Mouse (Mus musculus): Measurements from ENCODE around the gene Hgfac. TPM values are rescaled to one million over a fixed set of nuclear protein-coding genes. Genes with fewer than 3 reads are reported as not detected.

Hgfac gene
- polyA plus RNA-seq (2014; fragmentation: Nextera tagmentation; extraction: Ambion mirVana): 0.72 TPM in 1 of 2 replicates, not detected in the other

DNA sequence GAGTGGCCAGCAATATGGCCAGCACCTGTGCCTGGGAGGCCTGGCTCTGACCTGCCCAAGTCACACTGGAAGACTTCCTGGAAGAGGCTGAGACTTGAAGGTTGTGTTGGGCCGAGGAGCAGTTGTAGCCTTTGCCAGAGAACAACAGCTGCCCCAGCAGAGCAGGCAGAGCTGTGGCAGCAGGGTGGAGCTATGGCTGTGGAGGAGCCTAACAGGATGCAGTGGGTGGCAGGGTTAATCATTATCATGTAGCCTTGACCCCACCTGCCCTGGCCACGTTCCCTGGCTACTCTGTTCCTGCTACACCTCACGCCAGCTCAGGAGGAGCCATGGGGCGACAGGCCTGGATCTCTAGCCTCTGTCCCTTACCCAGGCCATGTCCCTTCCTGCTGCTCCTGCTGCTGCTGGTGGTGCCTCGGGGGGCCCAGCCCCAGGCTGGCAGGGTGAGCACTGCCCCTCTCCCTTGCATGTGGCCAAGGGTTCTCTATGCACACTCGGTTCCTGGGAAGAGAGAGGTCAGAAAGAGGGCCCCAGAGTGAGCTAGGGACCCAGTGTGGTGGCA, at the start of gene Hgfac:
TSS of gene Hgfac (plus strand) at position 242 of the 562 bp plus-strand sequence.
- H3K4me1 ChIP-seq (ENCODE audit: control insufficient read depth, insufficient read depth, low read length): no peaks in the 10 kb centered on the region
- no peak within 1 kb of the TSS for H3K27ac ChIP-seq (ENCODE audit: low read depth, low read length)
- 69% methylated on average over 6 of the region's 6 CpGs for WGBS
- no peaks in the 10 kb centered on the region for H3K9me3 ChIP-seq (replicated peaks; ENCODE audit: control insufficient read depth, low read length)
- DNase-seq (ENCODE audit: low spot score): no peak
- H3K27me3 ChIP-seq (replicated peaks; ENCODE audit: control insufficient read depth, insufficient read depth, low read length): no peaks in the 10 kb centered on the region
- H3K36me3 ChIP-seq (ENCODE audit: control insufficient read depth, insufficient read depth, low read length): no peaks in the 10 kb centered on the region
- ATAC-seq: no peak
- H3K4me2 ChIP-seq (ENCODE audit: low read length): no peak within 1 kb of the TSS
- H3K4me3 ChIP-seq (ENCODE audit: low read depth, low read length): no peak within 1 kb of the TSS
- H3K9ac ChIP-seq (ENCODE audit: low read length): no peak within 1 kb of the TSS

DNA sequence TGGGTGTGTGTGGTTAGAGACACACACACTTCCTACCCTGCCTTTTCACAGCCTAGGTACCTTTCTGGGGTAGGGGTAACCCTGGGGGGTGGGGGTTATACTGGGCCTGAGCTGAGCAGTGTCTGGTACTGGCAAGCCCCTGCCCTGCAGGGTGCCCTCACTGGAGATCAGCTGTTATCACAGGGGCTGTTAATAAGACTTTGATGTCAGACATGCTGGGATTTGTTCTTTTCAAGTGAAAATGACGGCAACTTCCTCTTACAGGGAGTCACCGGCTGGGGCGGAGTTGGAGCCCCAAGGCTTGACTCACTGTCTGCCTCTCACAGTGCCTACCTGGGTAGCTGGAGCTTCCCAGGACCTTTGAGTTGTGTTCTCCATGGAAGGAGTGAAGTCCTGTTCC, 42.6 kb upstream of the Hgfac start:
- no peak overlapping the region for H3K4me3 ChIP-seq (ENCODE audit: low read depth, low read length)
- peaks cover 7% of the 10 kb centered on the region; the same call in 1 of the 2 replicates for H3K36me3 ChIP-seq (ENCODE audit: control insufficient read depth, insufficient read depth, low read length)
- H3K4me2 ChIP-seq (ENCODE audit: low read length): no peak overlapping the region
- DNase-seq (ENCODE audit: low spot score) (no peak), ATAC-seq (no peak)
- H3K4me1 ChIP-seq (ENCODE audit: control insufficient read depth, insufficient read depth, low read length): 0 out of 2 replicates have a peak, but pooled peaks cover 2% of the 10 kb centered on the region
- H3K9me3 ChIP-seq (replicated peaks; ENCODE audit: control insufficient read depth, low read length): no peaks in the 10 kb centered on the region
- no peaks in the 10 kb centered on the region for H3K27me3 ChIP-seq (replicated peaks; ENCODE audit: control insufficient read depth, insufficient read depth, low read length)
- WGBS: 66% methylated on average over 3 of the region's 3 CpGs
- no peak overlapping the region for H3K9ac ChIP-seq (ENCODE audit: low read length)
- H3K27ac ChIP-seq (ENCODE audit: low read depth, low read length): no peak overlapping the region

DNA sequence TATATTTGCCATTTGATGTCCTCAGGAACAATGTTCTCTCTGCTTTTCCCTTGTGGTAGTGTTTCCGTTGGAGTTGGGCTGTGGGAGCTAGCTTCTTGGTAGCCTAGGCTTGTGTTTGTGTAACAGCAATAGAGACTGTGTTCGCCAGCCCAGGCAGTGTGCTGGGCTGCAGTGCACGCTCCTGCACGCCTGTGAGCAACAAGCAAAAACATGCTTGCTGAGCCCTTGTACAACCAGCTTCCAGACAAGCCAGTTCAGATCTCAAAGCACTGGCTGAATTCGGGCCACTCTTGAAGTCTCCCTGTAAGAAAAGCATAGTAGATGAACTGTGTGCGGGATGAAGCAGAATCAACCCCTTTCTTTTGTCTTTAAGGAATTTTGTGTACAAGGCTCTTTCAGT, 42.0 kb upstream of the Hgfac start:
- H3K27me3 ChIP-seq (replicated peaks; ENCODE audit: control insufficient read depth, insufficient read depth, low read length): no peaks in the 10 kb centered on the region
- H3K4me2 ChIP-seq (ENCODE audit: low read length): no peak overlapping the region
- H3K4me1 ChIP-seq (ENCODE audit: control insufficient read depth, insufficient read depth, low read length): 0 out of 2 replicates have a peak, but pooled peaks cover 2% of the 10 kb centered on the region
- H3K9ac ChIP-seq (ENCODE audit: low read length): no peak overlapping the region
- DNase-seq (ENCODE audit: low spot score) (no peak), ATAC-seq (no peak)
- H3K27ac ChIP-seq (ENCODE audit: low read depth, low read length): no peak overlapping the region
- H3K4me3 ChIP-seq (ENCODE audit: low read depth, low read length): no peak overlapping the region
- WGBS: 82% methylated on average over 6 of the region's 6 CpGs
- peaks cover 7% of the 10 kb centered on the region; the same call in 1 of the 2 replicates for H3K36me3 ChIP-seq (ENCODE audit: control insufficient read depth, insufficient read depth, low read length)
- H3K9me3 ChIP-seq (replicated peaks; ENCODE audit: control insufficient read depth, low read length): no peaks in the 10 kb centered on the region

DNA sequence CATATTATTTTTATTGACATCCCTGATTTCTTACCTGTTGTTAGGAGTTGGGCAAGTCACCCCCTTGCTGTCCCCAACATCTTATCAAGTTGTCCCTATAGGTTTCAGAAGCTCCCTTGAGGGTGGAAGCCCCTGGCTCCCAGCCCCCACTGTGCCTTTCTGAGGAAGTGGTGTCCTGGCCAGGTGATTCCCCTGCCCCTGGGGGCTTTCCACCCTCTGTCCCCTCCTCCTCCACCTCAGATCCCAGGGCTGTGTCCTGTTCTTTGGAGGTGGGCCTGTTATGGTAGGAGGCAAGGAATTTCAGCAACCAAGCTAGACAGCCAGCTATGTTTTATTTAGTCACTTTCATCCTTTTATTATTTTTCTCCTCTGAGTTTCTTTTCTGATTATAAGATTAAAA, 41.0 kb upstream of the Hgfac start:
- DNase-seq (ENCODE audit: low spot score) (no peak), ATAC-seq (no peak)
- H3K4me3 ChIP-seq (ENCODE audit: low read depth, low read length): no peak overlapping the region
- H3K9ac ChIP-seq (ENCODE audit: low read length): no peak overlapping the region
- H3K9me3 ChIP-seq (replicated peaks; ENCODE audit: control insufficient read depth, low read length): no peaks in the 10 kb centered on the region
- peaks cover 6% of the 10 kb centered on the region; the same call in 1 of the 2 replicates for H3K36me3 ChIP-seq (ENCODE audit: control insufficient read depth, insufficient read depth, low read length)
- no peak overlapping the region for H3K27ac ChIP-seq (ENCODE audit: low read depth, low read length)
- no peak overlapping the region for H3K4me2 ChIP-seq (ENCODE audit: low read length)
- H3K27me3 ChIP-seq (replicated peaks; ENCODE audit: control insufficient read depth, insufficient read depth, low read length): no peaks in the 10 kb centered on the region
- 0 out of 2 replicates have a peak, but pooled peaks cover 2% of the 10 kb centered on the region for H3K4me1 ChIP-seq (ENCODE audit: control insufficient read depth, insufficient read depth, low read length)

DNA sequence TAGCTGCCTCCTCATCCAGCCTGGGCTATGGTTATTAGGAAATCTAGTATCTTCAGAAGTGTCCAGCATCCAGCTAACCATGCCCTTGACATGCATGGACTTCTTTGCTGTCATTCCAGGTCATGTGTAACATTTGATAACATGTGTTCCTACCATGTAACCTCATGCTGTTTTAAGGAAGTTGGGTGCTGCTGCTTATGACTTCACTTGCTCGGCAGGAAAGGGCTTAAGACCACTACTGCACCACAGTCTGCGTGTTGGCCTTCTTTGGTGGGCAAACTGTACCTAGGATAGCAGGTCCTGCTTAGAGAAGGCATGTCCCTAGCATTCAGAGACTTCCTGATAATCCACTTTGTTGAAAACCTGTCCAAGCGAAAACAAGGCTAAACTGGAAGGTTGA, 40.2 kb upstream of the Hgfac start:
- no peak overlapping the region for H3K4me3 ChIP-seq (ENCODE audit: low read depth, low read length)
- no peaks in the 10 kb centered on the region for H3K27me3 ChIP-seq (replicated peaks; ENCODE audit: control insufficient read depth, insufficient read depth, low read length)
- no peak overlapping the region for H3K27ac ChIP-seq (ENCODE audit: low read depth, low read length)
- WGBS: 72% methylated on average over 3 of the region's 3 CpGs
- H3K9me3 ChIP-seq (replicated peaks; ENCODE audit: control insufficient read depth, low read length): no peaks in the 10 kb centered on the region
- no peak for ATAC-seq
- no peak for DNase-seq (ENCODE audit: low spot score)
- no peak overlapping the region for H3K9ac ChIP-seq (ENCODE audit: low read length)
- H3K36me3 ChIP-seq (ENCODE audit: control insufficient read depth, insufficient read depth, low read length): peaks cover 11% of the 10 kb centered on the region; the same call in 1 of the 2 replicates
- H3K4me1 ChIP-seq (ENCODE audit: control insufficient read depth, insufficient read depth, low read length): 0 out of 2 replicates have a peak, but pooled peaks cover 2% of the 10 kb centered on the region
- H3K4me2 ChIP-seq (ENCODE audit: low read length): no peak overlapping the region

DNA sequence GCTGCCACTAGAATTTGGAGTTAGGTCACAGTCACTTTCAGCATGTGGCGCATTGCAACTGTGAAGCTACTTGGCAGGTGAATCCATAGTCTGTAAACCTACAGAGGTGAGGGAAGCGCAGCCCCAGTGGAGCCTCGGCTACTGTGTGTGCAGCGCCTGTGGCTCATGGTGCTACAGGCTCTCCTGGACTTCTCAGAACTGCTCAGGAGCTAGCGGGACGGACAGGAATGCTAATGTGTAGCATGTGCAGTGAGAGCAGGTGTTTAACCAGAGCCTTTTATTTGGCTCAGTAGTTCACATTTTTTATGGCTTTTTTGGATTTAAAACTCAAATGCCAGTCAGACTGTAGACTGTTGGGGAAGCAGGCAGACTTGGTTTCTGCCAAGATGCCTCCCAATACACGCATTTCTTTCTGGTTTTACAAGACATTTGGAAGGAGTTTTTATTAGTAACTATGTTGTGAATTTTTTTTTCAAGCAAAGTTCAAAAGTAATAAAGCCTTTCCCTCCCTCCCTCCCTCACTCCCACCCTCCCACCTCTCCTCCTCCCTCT, 37.6 kb upstream of the Hgfac start:
- Histone ChIP-seq H3K4me3 (ENCODE audit: low read depth, low read length) (no peak overlapping the region), H3K27ac (ENCODE audit: low read depth, low read length) (no peak overlapping the region), H3K4me1 (ENCODE audit: control insufficient read depth, insufficient read depth, low read length) (0 out of 2 replicates have a peak, but pooled peaks cover 2% of the 10 kb centered on the region), H3K9ac (ENCODE audit: low read length) (no peak overlapping the region), H3K9me3 (replicated peaks; ENCODE audit: control insufficient read depth, low read length) (no peaks in the 10 kb centered on the region), H3K36me3 (ENCODE audit: control insufficient read depth, insufficient read depth, low read length) (peaks cover 14% of the 10 kb centered on the region; the same call in 1 of the 2 replicates), H3K4me2 (ENCODE audit: low read length) (no peak overlapping the region), H3K27me3 (replicated peaks; ENCODE audit: control insufficient read depth, insufficient read depth, low read length) (no peaks in the 10 kb centered on the region)
- ATAC-seq (no peak), DNase-seq (ENCODE audit: low spot score) (peak; percentile 26)
- 77% methylated on average over 7 of the region's 7 CpGs for WGBS

DNA sequence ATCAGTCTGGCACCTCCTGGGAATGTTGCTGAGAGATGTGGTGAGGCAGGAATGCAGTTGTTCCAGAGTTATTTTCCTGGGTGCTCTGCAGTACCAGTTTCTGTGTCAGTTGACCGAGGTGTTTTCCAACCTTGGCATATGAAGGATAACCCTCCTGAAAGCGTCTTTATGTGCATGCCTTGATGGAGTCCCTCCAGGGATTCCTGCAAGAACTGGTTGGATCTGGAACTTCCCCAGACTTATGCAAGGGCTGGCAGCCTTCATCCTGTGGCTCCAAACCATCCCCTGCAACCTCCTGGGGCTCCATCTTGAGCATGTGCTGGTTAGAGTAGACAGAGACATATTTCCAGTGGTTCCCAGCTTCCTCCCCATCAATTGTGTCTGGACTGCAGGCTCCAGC, 36.5 kb upstream of the Hgfac start:
- no peak overlapping the region for H3K9ac ChIP-seq (ENCODE audit: low read length)
- H3K4me1 ChIP-seq (ENCODE audit: control insufficient read depth, insufficient read depth, low read length): 0 out of 2 replicates have a peak, but pooled peaks cover 2% of the 10 kb centered on the region
- no peak overlapping the region for H3K4me3 ChIP-seq (ENCODE audit: low read depth, low read length)
- 92% methylated on average over 2 of the region's 2 CpGs for WGBS
- no peak for DNase-seq (ENCODE audit: low spot score)
- H3K36me3 ChIP-seq (ENCODE audit: control insufficient read depth, insufficient read depth, low read length): peaks cover 12% of the 10 kb centered on the region; the same call in 1 of the 2 replicates
- no peaks in the 10 kb centered on the region for H3K9me3 ChIP-seq (replicated peaks; ENCODE audit: control insufficient read depth, low read length)
- ATAC-seq: no peak
- H3K4me2 ChIP-seq (ENCODE audit: low read length): no peak overlapping the region
- H3K27me3 ChIP-seq (replicated peaks; ENCODE audit: control insufficient read depth, insufficient read depth, low read length): no peaks in the 10 kb centered on the region
- no peak overlapping the region for H3K27ac ChIP-seq (ENCODE audit: low read depth, low read length)

DNA sequence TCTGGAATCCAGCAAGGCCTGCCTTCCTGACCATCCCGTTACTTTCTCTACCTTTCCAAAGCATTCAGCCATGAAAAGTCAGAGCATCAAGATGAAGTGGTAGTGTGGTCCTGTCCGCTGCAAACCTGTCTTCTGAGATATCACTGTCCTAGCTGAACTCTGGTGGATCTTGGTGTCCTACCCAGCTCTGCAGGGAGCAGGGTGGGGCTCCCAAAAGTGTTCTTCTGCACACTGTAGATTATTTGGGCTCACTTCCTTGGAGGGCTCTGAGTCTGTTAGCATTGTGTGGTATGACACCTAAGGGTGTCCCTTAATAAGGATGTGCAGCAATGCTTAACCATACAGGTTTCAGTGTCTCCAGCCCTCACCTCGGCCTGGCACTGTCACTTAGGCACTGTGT, 35.6 kb upstream of the Hgfac start:
- DNase-seq (ENCODE audit: low spot score) (no peak), ATAC-seq (no peak)
- 92% methylated on average over 3 of the region's 3 CpGs for WGBS
- Histone ChIP-seq H3K9me3 (replicated peaks; ENCODE audit: control insufficient read depth, low read length) (no peaks in the 10 kb centered on the region), H3K4me2 (ENCODE audit: low read length) (no peak overlapping the region), H3K4me3 (ENCODE audit: low read depth, low read length) (no peak overlapping the region), H3K36me3 (ENCODE audit: control insufficient read depth, insufficient read depth, low read length) (0 out of 2 replicates have a peak, but pooled peaks cover 11% of the 10 kb centered on the region), H3K27me3 (replicated peaks; ENCODE audit: control insufficient read depth, insufficient read depth, low read length) (no peaks in the 10 kb centered on the region), H3K27ac (ENCODE audit: low read depth, low read length) (no peak overlapping the region), H3K4me1 (ENCODE audit: control insufficient read depth, insufficient read depth, low read length) (0 out of 2 replicates have a peak, but pooled peaks cover 2% of the 10 kb centered on the region), H3K9ac (ENCODE audit: low read length) (no peak overlapping the region)

DNA sequence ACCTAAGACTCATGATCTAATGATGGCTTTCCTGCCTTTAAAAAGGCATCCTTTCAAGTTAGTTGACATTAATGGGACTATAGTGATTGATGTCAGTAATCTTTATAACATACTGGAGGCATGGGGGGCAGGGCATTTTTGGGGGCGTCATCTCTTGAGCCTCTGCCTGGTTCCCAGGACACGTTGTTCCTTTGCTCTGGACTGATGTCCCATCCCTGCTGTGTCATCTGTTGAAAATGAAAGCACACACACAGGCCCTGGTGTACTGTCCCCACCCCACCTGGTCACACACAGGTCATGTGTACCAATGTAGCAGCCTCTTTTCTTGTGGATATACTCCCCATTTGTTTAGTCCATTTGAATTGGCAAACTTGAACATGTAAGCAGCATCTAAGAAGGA, 34.7 kb upstream of the Hgfac start:
- H3K9ac ChIP-seq (ENCODE audit: low read length): no peak overlapping the region
- ATAC-seq (no peak), DNase-seq (ENCODE audit: low spot score) (no peak)
- H3K4me1 ChIP-seq (ENCODE audit: control insufficient read depth, insufficient read depth, low read length): 0 out of 2 replicates have a peak, but pooled peaks cover 2% of the 10 kb centered on the region
- 81% methylated on average over 2 of the region's 2 CpGs for WGBS
- H3K4me2 ChIP-seq (ENCODE audit: low read length): no peak overlapping the region
- no peak overlapping the region for H3K27ac ChIP-seq (ENCODE audit: low read depth, low read length)
- 0 out of 2 replicates have a peak, but pooled peaks cover 11% of the 10 kb centered on the region for H3K36me3 ChIP-seq (ENCODE audit: control insufficient read depth, insufficient read depth, low read length)
- no peaks in the 10 kb centered on the region for H3K27me3 ChIP-seq (replicated peaks; ENCODE audit: control insufficient read depth, insufficient read depth, low read length)
- no peak overlapping the region for H3K4me3 ChIP-seq (ENCODE audit: low read depth, low read length)
- no peaks in the 10 kb centered on the region for H3K9me3 ChIP-seq (replicated peaks; ENCODE audit: control insufficient read depth, low read length)

All from forebrain, embryonic 14.5 days (tissue).